Mouse (Mus musculus): ENCODE results near the gene Rgl2. TPM values are rescaled to one million over a fixed set of nuclear protein-coding genes. Genes with fewer than 3 reads are reported as not detected.

The Rgl2 gene
- polyA plus RNA-seq, 1 experiment from 2014 or later: 52.3 TPM

DNA sequence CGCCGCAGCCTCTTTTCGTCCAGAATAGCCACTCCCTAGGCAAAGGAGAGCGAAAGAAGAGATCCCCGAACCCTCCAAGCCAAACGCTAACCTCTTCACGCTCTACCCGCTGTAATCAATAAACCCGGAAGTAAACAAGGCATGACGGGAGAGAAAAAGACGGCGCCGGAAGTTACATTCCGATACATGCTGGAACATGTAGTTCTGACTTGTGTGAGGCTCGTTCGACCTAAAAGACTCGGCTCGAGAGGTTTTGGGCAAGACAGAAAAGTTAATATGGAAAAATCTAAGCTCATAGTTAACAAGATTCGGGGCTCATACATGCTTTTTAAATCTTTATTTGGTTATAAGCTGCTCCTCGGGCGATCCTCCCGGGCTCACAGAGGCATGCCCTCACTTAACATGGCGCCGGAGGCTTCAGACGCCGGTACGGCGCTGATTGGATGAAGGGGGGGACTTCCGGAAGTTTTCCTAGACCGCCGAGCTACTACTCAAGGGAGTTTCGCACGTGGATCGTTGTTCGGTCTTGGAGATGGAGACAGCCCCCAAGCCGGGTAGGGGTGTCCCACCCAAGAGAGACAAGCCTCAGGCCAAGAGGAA lies 11.0 kb downstream of the Rgl2 start, which contains the start of the genes Pfdn6 and Wdr46:
TSS of gene Pfdn6 (minus strand) at position 138 of the 600 bp plus-strand sequence.
TSS of gene Wdr46 (plus strand) at position 455 of the 600 bp plus-strand sequence.
- Histone ChIP-seq H3K4me2 (ENCODE audit: low read length) (peak within 1 kb of the TSS; percentile 90), H3K9me3 (ENCODE audit: control insufficient read depth, low read length) (no peaks in the 10 kb centered on the region), H3K4me3 (replicated peaks; ENCODE audit: low read length) (peak within 1 kb of the TSS; percentile 74), H3K36me3 (ENCODE audit: control insufficient read depth, insufficient read depth) (peaks cover 12% of the 10 kb centered on the region; the same call in 1 of the 2 replicates), H3K27me3 (replicated peaks; ENCODE audit: control insufficient read depth, insufficient read depth, low read length) (no peaks in the 10 kb centered on the region), H3K4me1 (replicated peaks; ENCODE audit: control insufficient read depth, insufficient read depth, low read length) (peaks cover 18% of the 10 kb centered on the region), H3K9ac (replicated peaks; ENCODE audit: low read depth, low read length) (peak within 1 kb of the TSS; percentile 65), H3K27ac (ENCODE audit: low read length) (no peak within 1 kb of the TSS; the same call in 1 of the 2 replicates)
- WGBS: 0% methylated on average over 36 of the region's 36 CpGs
- peak; percentile 93 for ATAC-seq

DNA sequence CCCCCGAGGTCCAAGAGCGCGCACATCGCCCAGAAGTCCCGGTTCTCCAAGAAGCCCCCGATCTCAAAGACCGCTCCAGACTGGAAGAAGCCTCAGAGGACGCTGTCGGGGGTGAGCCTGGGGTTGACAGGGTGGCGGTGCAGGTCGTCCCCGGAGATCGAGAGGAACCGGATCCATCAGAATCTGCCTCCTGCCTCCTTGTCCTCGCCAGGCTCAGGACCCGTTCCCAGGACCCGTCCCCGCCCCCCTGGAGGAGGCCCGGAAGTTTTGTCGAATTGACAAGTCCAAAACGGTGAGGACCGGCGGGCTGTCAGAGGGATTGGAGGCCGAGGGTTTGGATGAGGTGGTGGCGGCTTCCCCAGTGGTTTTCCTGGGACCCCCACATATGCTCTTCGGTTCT lies 11.6 kb downstream of the Rgl2 start:
- peaks cover 11% of the 10 kb centered on the region; the same call in 1 of the 2 replicates for H3K36me3 ChIP-seq (ENCODE audit: control insufficient read depth, insufficient read depth)
- WGBS: 2% methylated on average over 26 of the region's 26 CpGs
- H3K27me3 ChIP-seq (replicated peaks; ENCODE audit: control insufficient read depth, insufficient read depth, low read length): no peaks in the 10 kb centered on the region
- H3K4me3 ChIP-seq (replicated peaks; ENCODE audit: low read length): peak overlapping the region; percentile 74
- peaks cover 18% of the 10 kb centered on the region for H3K4me1 ChIP-seq (replicated peaks; ENCODE audit: control insufficient read depth, insufficient read depth, low read length)
- ATAC-seq: no peak
- peak overlapping the region; percentile 90 for H3K4me2 ChIP-seq (ENCODE audit: low read length)
- peak overlapping the region; percentile 65 for H3K9ac ChIP-seq (replicated peaks; ENCODE audit: low read depth, low read length)
- no peak overlapping the region for H3K27ac ChIP-seq (ENCODE audit: low read length)
- no peaks in the 10 kb centered on the region for H3K9me3 ChIP-seq (ENCODE audit: control insufficient read depth, low read length)

DNA sequence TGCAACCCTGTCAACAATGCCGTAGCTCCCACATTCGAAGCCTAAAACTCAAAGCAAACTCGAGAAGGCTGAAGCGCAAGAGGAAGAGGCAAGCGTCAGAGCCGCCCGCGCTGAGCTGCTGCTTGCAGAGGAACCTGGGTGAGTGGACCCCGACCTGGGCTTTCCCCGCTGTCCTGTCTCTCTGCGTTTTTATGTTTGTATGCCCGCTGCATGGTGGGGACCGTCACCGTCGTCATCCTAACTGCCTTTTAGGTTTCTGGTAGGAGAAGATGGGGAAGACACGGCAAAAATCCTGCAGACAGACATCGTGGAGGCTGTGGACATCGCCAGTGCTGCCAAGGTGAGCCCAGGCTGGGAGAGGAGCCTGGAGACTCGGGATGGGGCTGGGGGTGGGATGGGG lies 12.0 kb downstream of the Rgl2 start:
- ATAC-seq: no peak
- Histone ChIP-seq H3K27me3 (replicated peaks; ENCODE audit: control insufficient read depth, insufficient read depth, low read length) (no peaks in the 10 kb centered on the region), H3K4me1 (replicated peaks; ENCODE audit: control insufficient read depth, insufficient read depth, low read length) (peaks cover 18% of the 10 kb centered on the region), H3K4me3 (replicated peaks; ENCODE audit: low read length) (peak overlapping the region; percentile 74), H3K9me3 (ENCODE audit: control insufficient read depth, low read length) (no peaks in the 10 kb centered on the region), H3K4me2 (ENCODE audit: low read length) (peak overlapping the region; percentile 90), H3K36me3 (ENCODE audit: control insufficient read depth, insufficient read depth) (peaks cover 14% of the 10 kb centered on the region), H3K9ac (replicated peaks; ENCODE audit: low read depth, low read length) (peak overlapping the region; percentile 65; the same call in 1 of the 2 replicates), H3K27ac (ENCODE audit: low read length) (no peak overlapping the region)
- WGBS: 60% methylated on average over 19 of the region's 19 CpGs

DNA sequence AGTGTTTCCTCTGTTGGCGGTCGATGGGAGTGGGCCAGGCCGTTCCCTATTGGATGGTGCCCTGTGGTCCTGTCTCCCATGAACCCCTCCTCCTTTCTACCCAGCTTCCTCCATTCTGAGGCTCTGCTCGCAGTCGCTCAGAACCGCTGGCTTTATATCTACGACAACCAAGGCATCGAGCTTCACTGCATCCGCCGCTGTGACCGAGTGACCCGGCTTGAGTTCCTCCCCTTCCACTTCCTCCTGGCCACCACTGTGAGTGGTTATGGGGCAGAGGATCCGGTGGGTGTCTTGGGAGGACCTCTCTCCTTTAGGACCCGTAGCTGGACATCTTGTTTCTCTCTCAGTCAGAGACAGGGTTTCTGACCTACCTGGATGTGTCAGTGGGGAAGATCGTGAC lies 14.1 kb downstream of the Rgl2 start:
- Histone ChIP-seq H3K4me2 (ENCODE audit: low read length) (no peak overlapping the region), H3K9ac (replicated peaks; ENCODE audit: low read depth, low read length) (no peak overlapping the region), H3K27ac (ENCODE audit: low read length) (no peak overlapping the region), H3K4me1 (replicated peaks; ENCODE audit: control insufficient read depth, insufficient read depth, low read length) (peaks cover 18% of the 10 kb centered on the region), H3K27me3 (replicated peaks; ENCODE audit: control insufficient read depth, insufficient read depth, low read length) (no peaks in the 10 kb centered on the region), H3K4me3 (replicated peaks; ENCODE audit: low read length) (no peak overlapping the region), H3K36me3 (ENCODE audit: control insufficient read depth, insufficient read depth) (peaks cover 17% of the 10 kb centered on the region), H3K9me3 (ENCODE audit: control insufficient read depth, low read length) (no peaks in the 10 kb centered on the region)
- 95% methylated on average over 15 of the region's 15 CpGs for WGBS
- ATAC-seq: no peak

DNA sequence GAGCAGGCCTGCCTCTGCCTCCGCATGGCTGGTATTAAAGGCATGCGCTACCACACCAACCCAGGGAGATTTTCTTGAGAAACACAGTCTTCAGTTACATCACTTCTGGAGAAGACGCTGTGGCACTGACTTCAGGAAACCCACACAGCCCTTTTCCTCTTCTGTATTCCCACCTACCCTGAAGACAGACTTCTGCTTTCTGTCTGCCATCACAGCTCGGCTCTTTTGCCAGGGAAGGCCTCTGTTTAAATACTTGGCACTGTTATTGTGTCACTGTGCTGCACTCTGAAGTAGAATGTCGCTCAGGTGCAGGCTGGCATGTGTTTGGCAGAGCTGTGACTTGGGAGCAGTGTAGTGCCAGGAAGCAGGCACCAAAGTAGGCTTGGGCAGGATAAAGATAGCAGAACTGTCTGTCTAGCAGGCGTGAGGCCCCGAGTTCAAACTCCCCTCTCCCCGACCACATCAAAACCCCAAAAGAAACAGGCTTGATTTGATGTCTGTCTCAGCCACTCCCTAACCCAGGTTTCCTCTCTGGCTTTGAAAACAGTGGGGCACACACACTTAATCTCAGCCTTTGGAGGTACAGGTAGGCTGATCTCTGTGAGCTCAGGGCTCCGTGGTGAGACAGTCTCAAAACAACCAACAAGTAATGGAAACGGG lies 18.2 kb downstream of the Rgl2 start:
- Histone ChIP-seq H3K27me3 (replicated peaks; ENCODE audit: control insufficient read depth, insufficient read depth, low read length) (no peaks in the 10 kb centered on the region), H3K4me2 (ENCODE audit: low read length) (no peak overlapping the region), H3K4me3 (replicated peaks; ENCODE audit: low read length) (no peak overlapping the region), H3K9me3 (ENCODE audit: control insufficient read depth, low read length) (no peaks in the 10 kb centered on the region), H3K27ac (ENCODE audit: low read length) (no peak overlapping the region), H3K9ac (replicated peaks; ENCODE audit: low read depth, low read length) (no peak overlapping the region), H3K36me3 (ENCODE audit: control insufficient read depth, insufficient read depth) (peaks cover 21% of the 10 kb centered on the region), H3K4me1 (replicated peaks; ENCODE audit: control insufficient read depth, insufficient read depth, low read length) (peaks cover 22% of the 10 kb centered on the region)
- ATAC-seq: no peak
- 90% methylated on average over 10 of the region's 10 CpGs for WGBS

DNA sequence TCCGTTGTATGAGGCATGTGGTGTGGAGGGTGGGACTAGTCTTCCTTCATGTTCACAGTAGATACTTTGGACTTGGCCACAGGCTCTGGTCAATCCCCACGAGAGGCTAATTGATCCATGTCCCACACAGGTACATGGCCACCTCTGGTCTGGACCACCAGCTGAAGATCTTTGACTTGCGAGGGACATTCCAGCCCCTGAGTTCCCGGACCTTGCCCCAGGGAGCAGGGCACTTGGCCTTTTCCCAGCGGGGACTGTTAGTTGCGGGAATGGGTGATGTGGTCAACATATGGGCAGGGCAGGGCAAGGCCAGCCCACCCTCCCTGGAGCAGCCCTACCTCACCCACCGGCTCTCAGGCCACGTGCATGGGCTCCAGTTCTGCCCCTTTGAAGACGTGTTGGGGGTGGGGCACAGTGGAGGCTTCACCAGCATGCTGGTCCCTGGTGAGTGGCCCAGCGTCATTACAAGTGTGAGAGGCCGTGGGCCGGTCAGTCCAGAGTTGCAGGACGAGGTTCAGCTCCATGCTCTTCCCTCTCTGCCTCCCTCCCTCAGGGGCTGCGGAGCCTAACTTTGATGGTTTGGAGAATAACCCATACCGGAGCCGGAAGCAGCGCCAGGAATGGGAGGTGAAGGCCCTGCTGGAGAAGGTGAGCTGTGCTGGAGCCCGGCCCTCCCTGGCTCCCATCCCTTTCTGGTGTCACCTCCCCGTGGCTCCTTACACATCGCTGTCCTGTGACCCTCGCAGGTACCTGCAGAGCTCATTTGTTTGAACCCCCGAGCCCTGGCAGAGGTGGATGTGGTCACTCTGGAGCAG lies 19.0 kb downstream of the Rgl2 start:
- no peak overlapping the region for H3K27ac ChIP-seq (ENCODE audit: low read length)
- WGBS: 88% methylated on average over 22 of the region's 22 CpGs
- no peak overlapping the region for H3K4me3 ChIP-seq (replicated peaks; ENCODE audit: low read length)
- no peak overlapping the region for H3K4me2 ChIP-seq (ENCODE audit: low read length)
- H3K9me3 ChIP-seq (ENCODE audit: control insufficient read depth, low read length): no peaks in the 10 kb centered on the region
- peaks cover 24% of the 10 kb centered on the region for H3K36me3 ChIP-seq (ENCODE audit: control insufficient read depth, insufficient read depth)
- H3K9ac ChIP-seq (replicated peaks; ENCODE audit: low read depth, low read length): no peak overlapping the region
- H3K4me1 ChIP-seq (replicated peaks; ENCODE audit: control insufficient read depth, insufficient read depth, low read length): peaks cover 29% of the 10 kb centered on the region
- ATAC-seq: no peak
- H3K27me3 ChIP-seq (replicated peaks; ENCODE audit: control insufficient read depth, insufficient read depth, low read length): no peaks in the 10 kb centered on the region

DNA sequence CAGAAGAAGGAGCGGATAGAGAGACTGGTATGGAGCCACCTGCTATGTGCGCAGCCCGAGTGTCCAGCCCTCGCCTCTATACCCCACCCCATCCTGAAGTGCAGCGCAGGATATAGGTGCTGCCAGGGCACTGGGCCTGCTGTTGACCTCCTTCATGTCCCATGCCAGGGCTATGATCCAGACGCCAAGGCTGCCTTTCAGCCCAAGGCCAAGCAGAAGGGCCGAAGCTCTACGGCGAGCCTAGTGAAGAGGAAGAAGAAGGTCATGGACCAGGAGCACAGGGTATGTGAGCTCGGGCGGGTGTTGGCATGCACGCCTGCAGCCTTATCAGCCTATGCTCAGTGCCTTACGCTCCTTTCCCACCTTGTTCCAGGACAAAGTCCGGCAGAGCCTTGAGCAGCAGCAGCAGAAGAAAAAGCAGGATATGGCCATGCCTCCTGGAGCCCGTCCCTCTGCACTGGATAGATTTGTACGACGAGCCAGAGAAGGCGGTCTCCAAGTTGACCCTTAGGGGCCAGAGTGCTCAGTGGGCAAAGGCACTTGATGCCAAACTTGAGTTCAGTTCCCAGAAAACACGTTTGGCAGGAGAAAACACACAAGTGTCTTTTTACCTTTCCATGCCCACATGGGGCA lies 19.7 kb downstream of the Rgl2 start:
- WGBS: 92% methylated on average over 19 of the region's 19 CpGs
- no peak overlapping the region for H3K4me2 ChIP-seq (ENCODE audit: low read length)

DNA sequence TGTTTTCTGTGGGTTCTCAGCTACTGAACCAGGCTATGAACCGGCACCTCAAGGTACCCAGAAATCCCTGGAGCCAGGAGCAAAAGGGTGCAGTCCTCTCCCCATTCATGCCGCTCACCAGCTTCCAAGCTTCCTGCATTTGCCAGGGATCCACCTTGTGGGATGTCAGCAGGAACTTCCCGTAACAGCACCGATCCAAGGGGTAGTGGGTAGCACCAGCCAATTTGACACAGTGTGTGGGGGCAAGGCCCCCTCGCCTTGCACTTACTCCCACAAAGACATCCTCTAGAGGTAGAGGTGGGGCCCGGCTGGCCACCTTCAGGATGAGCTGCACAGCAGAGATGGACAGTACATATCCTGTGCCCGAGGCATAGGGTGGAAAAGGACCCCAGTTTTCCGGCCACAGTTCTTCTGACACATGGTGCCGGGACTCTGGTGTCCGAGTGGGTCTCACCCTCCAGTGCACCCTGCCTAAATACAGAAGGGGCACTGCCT lies 20.8 kb downstream of the Rgl2 start:
- H3K36me3 ChIP-seq (ENCODE audit: control insufficient read depth, insufficient read depth): peaks cover 16% of the 10 kb centered on the region
- WGBS: 81% methylated on average over 10 of the region's 10 CpGs
- H3K4me3 ChIP-seq (replicated peaks; ENCODE audit: low read length): peak overlapping the region; percentile 57
- H3K4me1 ChIP-seq (replicated peaks; ENCODE audit: control insufficient read depth, insufficient read depth, low read length): peaks cover 45% of the 10 kb centered on the region
- no peak overlapping the region; the same call in 1 of the 2 replicates for H3K27ac ChIP-seq (ENCODE audit: low read length)
- no peaks in the 10 kb centered on the region for H3K9me3 ChIP-seq (ENCODE audit: control insufficient read depth, low read length)
- no peak for ATAC-seq
- H3K9ac ChIP-seq (replicated peaks; ENCODE audit: low read depth, low read length): peak overlapping the region; percentile 81
- H3K27me3 ChIP-seq (replicated peaks; ENCODE audit: control insufficient read depth, insufficient read depth, low read length): no peaks in the 10 kb centered on the region
- H3K4me2 ChIP-seq (ENCODE audit: low read length): peak overlapping the region; percentile 91

More for the DNA sequence above, 19.7 kb downstream of the Rgl2 start:
- Histone ChIP-seq H3K9me3 (ENCODE audit: control insufficient read depth, low read length) (no peaks in the 10 kb centered on the region), H3K9ac (replicated peaks; ENCODE audit: low read depth, low read length) (no peak overlapping the region), H3K36me3 (ENCODE audit: control insufficient read depth, insufficient read depth) (peaks cover 21% of the 10 kb centered on the region), H3K27me3 (replicated peaks; ENCODE audit: control insufficient read depth, insufficient read depth, low read length) (no peaks in the 10 kb centered on the region), H3K4me3 (replicated peaks; ENCODE audit: low read length) (no peak overlapping the region), H3K27ac (ENCODE audit: low read length) (no peak overlapping the region), H3K4me1 (replicated peaks; ENCODE audit: control insufficient read depth, insufficient read depth, low read length) (peaks cover 36% of the 10 kb centered on the region)
- ATAC-seq: no peak

All from forebrain, embryonic 16.5 days (tissue).